Mouse (Mus musculus) bone marrow, adult 2 months (tissue): ENCODE data around the gene Sh3gl3.

Experiments used
- CTCF ChIP-seq: fragments of 200-500 bp; IDR thresholded peaks from 2 replicates; pipeline ENCODE4 v1.5.1; 2011; ENCODE audit warnings: low read length, control low read depth; ENCODE audit not compliant: control insufficient read depth, insufficient read depth
- POLR2A ChIP-seq: fragments of 200-500 bp; IDR thresholded peaks from 2 replicates; pipeline ENCODE4 v1.6.1; 2011; ENCODE audit warnings: low read depth, mild to moderate bottlenecking, control low read depth, low read length, borderline replicate concordance; ENCODE audit not compliant: control insufficient read depth

DNA sequence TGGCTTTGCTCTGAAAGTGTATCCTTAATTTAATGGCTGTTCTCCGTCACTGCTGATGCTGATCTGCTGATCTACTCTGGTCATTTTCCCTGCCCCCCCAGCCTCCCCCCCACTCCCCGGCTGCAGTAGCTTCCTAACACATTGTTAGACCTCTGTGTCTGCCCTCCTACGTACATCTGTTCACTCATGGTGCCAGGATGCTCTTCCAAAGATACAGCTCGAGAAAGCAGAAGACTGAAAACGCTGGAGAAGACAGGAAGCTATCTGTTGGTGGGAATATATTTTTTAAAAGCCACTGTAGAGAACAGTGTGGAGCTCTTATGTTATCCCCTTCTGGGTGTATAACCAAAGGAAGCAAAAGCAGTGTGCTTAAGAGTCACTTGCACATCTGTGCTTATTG lies 7.3 kb downstream of the Sh3gl3 start:
- TF ChIP-seq POLR2A (no peak), CTCF (no peak)
